Mouse (Mus musculus) ovary, postnatal 14 days (tissue): ENCODE data around the gene Lekr1.
A peak's percentile ranks its signal among the peaks of the same experiment; 100 is the strongest.

Experiments used
- DNase-seq: peaks from one replicate; pipeline ENCODE4 v3.0.0; 2022; ENCODE audit warnings: low spot score

Gene Lekr1

GRCm38 (mm10) chr3:65839664-65840063 lies 173.6 kb downstream of the Lekr1 start:
- no peak for DNase-seq

- no peak for DNase-seq
Observed at GRCm38 (mm10) chr3:65841175-65841574, 175.1 kb downstream of the Lekr1 start.

GRCm38 (mm10) chr3:65842515-65843184 lies 176.6 kb downstream of the Lekr1 start:
- DNase-seq = no peak

- DNase-seq = no peak
Observed at GRCm38 (mm10) chr3:65843185-65843552, 177.1 kb downstream of the Lekr1 start.

- DNase-seq = no peak
Observed at GRCm38 (mm10) chr3:65844302-65844701, 178.3 kb downstream of the Lekr1 start.

GRCm38 (mm10) chr3:65844851-65845552 lies 179.0 kb downstream of the Lekr1 start:
- DNase-seq = no peak

GRCm38 (mm10) chr3:65847158-65847787 lies 181.2 kb downstream of the Lekr1 start:
- DNase-seq = no peak

GRCm38 (mm10) chr3:65853746-65854145 lies 187.7 kb downstream of the Lekr1 start:
- no peak for DNase-seq

GRCm38 (mm10) chr3:65855521-65855920 lies 189.5 kb downstream of the Lekr1 start:
- DNase-seq = no peak

- no peak for DNase-seq
Observed at GRCm38 (mm10) chr3:65858118-65858517, 192.1 kb downstream of the Lekr1 start.

GRCm38 (mm10) chr3:65858741-65859348 lies 192.8 kb downstream of the Lekr1 start:
- no peak for DNase-seq

- no peak for DNase-seq
Observed at GRCm38 (mm10) chr3:65859750-65860149, 193.7 kb downstream of the Lekr1 start.

GRCm38 (mm10) chr3:65860903-65861302 lies 194.9 kb downstream of the Lekr1 start:
- no peak for DNase-seq

GRCm38 (mm10) chr3:65861471-65861881 lies 195.4 kb downstream of the Lekr1 start:
- DNase-seq = no peak

GRCm38 (mm10) chr3:65863297-65863696 lies 197.3 kb downstream of the Lekr1 start:
- DNase-seq = peak; percentile 78

- DNase-seq = no peak
Observed at GRCm38 (mm10) chr3:65863762-65864377, 197.8 kb downstream of the Lekr1 start.

- DNase-seq = no peak
Observed at GRCm38 (mm10) chr3:65868931-65869330, 202.9 kb downstream of the Lekr1 start.

- no peak for DNase-seq
Observed at GRCm38 (mm10) chr3:65869724-65870123, 203.7 kb downstream of the Lekr1 start.

GRCm38 (mm10) chr3:65871188-65871603 lies 205.2 kb downstream of the Lekr1 start:
- peak; percentile 59 for DNase-seq

- DNase-seq = no peak
Observed at GRCm38 (mm10) chr3:65871609-65872272, 205.7 kb downstream of the Lekr1 start.

GRCm38 (mm10) chr3:65873093-65873830 lies 207.2 kb downstream of the Lekr1 start:
- no peak for DNase-seq
